Mouse (Mus musculus): Measurements from ENCODE around the gene Olfr98.

DNA sequence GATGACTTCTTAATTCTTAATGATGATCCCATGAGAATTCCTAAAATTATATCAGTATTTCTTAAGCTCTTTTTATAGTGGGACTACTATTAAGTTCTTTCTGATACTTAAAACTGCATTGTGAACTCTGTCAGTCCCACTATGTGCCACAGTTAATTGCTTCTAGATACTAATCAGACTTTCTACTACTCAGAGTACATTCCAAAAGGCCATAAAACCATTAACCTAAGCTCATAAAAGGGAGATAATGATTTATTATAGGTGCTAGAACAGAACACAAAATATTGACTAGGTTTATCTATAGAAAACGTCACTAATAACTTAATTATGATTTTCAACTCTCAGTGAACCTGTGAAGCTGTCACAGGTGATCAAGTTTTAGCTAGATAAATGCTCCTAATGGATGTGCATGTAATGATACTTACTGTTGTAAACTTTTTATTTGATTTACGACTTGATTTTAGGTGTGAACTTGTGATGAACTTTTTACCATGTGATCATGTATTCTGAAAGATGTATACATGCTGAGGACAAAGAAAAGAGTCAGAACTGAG, 46.7 kb upstream of the Olfr98 start:
- TF ChIP-seq CTCF (IDR thresholded peaks at IDR 0.05; ENCODE audit: control insufficient read depth, insufficient read depth, low read length) (no peak), POLR2A (IDR thresholded peaks at IDR 0.05; ENCODE audit: borderline replicate concordance, control insufficient read depth, low read depth, low read length) (no peak)
